Mouse (Mus musculus): ENCODE data around the gene Relch.
A peak's percentile ranks its signal among the peaks of the same experiment; 100 is the strongest.
"Not testable (repeated sequence)": the region's sequence is repeated elsewhere in the genome, so short reads cannot be mapped to it uniquely, and the experiment has no call there.

Relch gene

GRCm38 (mm10) chr1:105663171-105663961 lies at the start of gene Relch, which contains the start of gene Pign:
Relch (plus strand) TSS chr1:105663861.
Pign (minus strand) TSS chr1:105663677.
- DNase-seq (ENCODE audit: low spot score), result peak; percentile 98

- DNase-seq (ENCODE audit: low spot score), result peak; percentile 11
These were observed 33.2 kb upstream of the Relch start for GRCm38 (mm10) chr1:105630481-105630880.

GRCm38 (mm10) chr1:105644093-105644492 lies 19.6 kb upstream of the Relch start:
- no peak for DNase-seq (ENCODE audit: low spot score)

- no peak for DNase-seq (ENCODE audit: low spot score)
These were observed 13.0 kb upstream of the Relch start for GRCm38 (mm10) chr1:105650650-105651049.

GRCm38 (mm10) chr1:105653981-105654380 lies 9.7 kb upstream of the Relch start:
- DNase-seq (ENCODE audit: low spot score), result no peak

- DNase-seq (ENCODE audit: low spot score), result peak; percentile 29
These were observed 3.6 kb upstream of the Relch start for GRCm38 (mm10) chr1:105660015-105660414.

GRCm38 (mm10) chr1:105662820-105663170 lies 866 bp upstream of the Relch start:
- no peak for DNase-seq (ENCODE audit: low spot score)

GRCm38 (mm10) chr1:105663962-105664812 lies 526 bp downstream of the Relch start:
- no peak for DNase-seq (ENCODE audit: low spot score)

- no peak for DNase-seq (ENCODE audit: low spot score)
These were observed 6.0 kb downstream of the Relch start for GRCm38 (mm10) chr1:105669700-105670099.

- DNase-seq (ENCODE audit: low spot score), result no peak
These were observed 11.1 kb downstream of the Relch start for GRCm38 (mm10) chr1:105674763-105675162.

- DNase-seq (ENCODE audit: low spot score), result no peak
These were observed 16.9 kb downstream of the Relch start for GRCm38 (mm10) chr1:105680587-105680986.

GRCm38 (mm10) chr1:105685501-105685900 lies 21.8 kb downstream of the Relch start:
- no peak for DNase-seq (ENCODE audit: low spot score)

- no peak for DNase-seq (ENCODE audit: low spot score)
These were observed 31.9 kb downstream of the Relch start for GRCm38 (mm10) chr1:105695581-105695980.

- no peak for DNase-seq (ENCODE audit: low spot score)
These were observed 37.4 kb downstream of the Relch start for GRCm38 (mm10) chr1:105700984-105701530.

GRCm38 (mm10) chr1:105709415-105709814 lies 45.8 kb downstream of the Relch start:
- DNase-seq (ENCODE audit: low spot score), result no peak

GRCm38 (mm10) chr1:105711227-105711626 lies 47.6 kb downstream of the Relch start:
- no peak for DNase-seq (ENCODE audit: low spot score)

- no peak for DNase-seq (ENCODE audit: low spot score)
These were observed 49.2 kb downstream of the Relch start for GRCm38 (mm10) chr1:105712822-105713221.

GRCm38 (mm10) chr1:105718358-105718757 lies 54.7 kb downstream of the Relch start:
- no peak for DNase-seq (ENCODE audit: low spot score)

GRCm38 (mm10) chr1:105729246-105729645 lies 65.6 kb downstream of the Relch start:
- DNase-seq (ENCODE audit: low spot score), result not testable (repeated sequence)

- DNase-seq (ENCODE audit: low spot score), result no peak
These were observed 71.7 kb downstream of the Relch start for GRCm38 (mm10) chr1:105735318-105735717.

- no peak for DNase-seq (ENCODE audit: low spot score)
These were observed 74.7 kb downstream of the Relch start for GRCm38 (mm10) chr1:105738334-105738733.

GRCm38 (mm10) chr1:105739493-105739892 lies 75.8 kb downstream of the Relch start:
- DNase-seq (ENCODE audit: low spot score), result no peak

- DNase-seq (ENCODE audit: low spot score), result peak; percentile 41
These were observed 78.8 kb downstream of the Relch start for GRCm38 (mm10) chr1:105742481-105742880.
